Mouse (Mus musculus) kidney, postnatal 10 days (tissue): ENCODE results near the gene Clic4.

Experiments used
- DNase-seq: peaks from one replicate; pipeline ENCODE4 v3.0.0; 2021; ENCODE audit warnings: mixed read lengths

The Clic4 gene

GRCm38 (mm10) chr4:135272640-135273306 is at the start of gene Clic4:
Gene Clic4, minus strand, starts transcription at chr4:135272814.
- DNase-seq, result peak; percentile 100

GRCm38 (mm10) chr4:135317966-135318365 is 45.4 kb upstream of the Clic4 start:
- DNase-seq, result peak; percentile 87

- DNase-seq, result no peak
Measured at GRCm38 (mm10) chr4:135317539-135317938, 44.9 kb upstream of the Clic4 start.

- DNase-seq, result no peak
Measured at GRCm38 (mm10) chr4:135315287-135315686, 42.7 kb upstream of the Clic4 start.

- no peak for DNase-seq
Measured at GRCm38 (mm10) chr4:135314419-135314832, 41.8 kb upstream of the Clic4 start.

GRCm38 (mm10) chr4:135313761-135314241 is 41.2 kb upstream of the Clic4 start:
- no peak for DNase-seq

- DNase-seq, result peak; percentile 64
Measured at GRCm38 (mm10) chr4:135313111-135313691, 40.6 kb upstream of the Clic4 start.

- DNase-seq, result peak; percentile 84
Measured at GRCm38 (mm10) chr4:135312706-135313105, 40.1 kb upstream of the Clic4 start.

GRCm38 (mm10) chr4:135310371-135310770 is 37.8 kb upstream of the Clic4 start:
- DNase-seq, result peak; percentile 51

- DNase-seq, result no peak
Measured at GRCm38 (mm10) chr4:135309726-135310125, 37.1 kb upstream of the Clic4 start.

GRCm38 (mm10) chr4:135309112-135309659 is 36.6 kb upstream of the Clic4 start:
- no peak for DNase-seq

- DNase-seq, result peak; percentile 56
Measured at GRCm38 (mm10) chr4:135306971-135307632, 34.5 kb upstream of the Clic4 start.

- peak; percentile 71 for DNase-seq
Measured at GRCm38 (mm10) chr4:135306533-135306932, 33.9 kb upstream of the Clic4 start.

- DNase-seq, result no peak
Measured at GRCm38 (mm10) chr4:135302261-135302660, 29.6 kb upstream of the Clic4 start.

GRCm38 (mm10) chr4:135301166-135301565 is 28.6 kb upstream of the Clic4 start:
- DNase-seq, result no peak

- no peak for DNase-seq
Measured at GRCm38 (mm10) chr4:135300248-135301041, 27.8 kb upstream of the Clic4 start.

GRCm38 (mm10) chr4:135298680-135299079 is 26.1 kb upstream of the Clic4 start:
- no peak for DNase-seq

- no peak for DNase-seq
Measured at GRCm38 (mm10) chr4:135297931-135298546, 25.4 kb upstream of the Clic4 start.

GRCm38 (mm10) chr4:135297146-135297545 is 24.5 kb upstream of the Clic4 start:
- no peak for DNase-seq

- DNase-seq, result no peak
Measured at GRCm38 (mm10) chr4:135296565-135296964, 24.0 kb upstream of the Clic4 start.

GRCm38 (mm10) chr4:135293813-135294212 is 21.2 kb upstream of the Clic4 start:
- no peak for DNase-seq

GRCm38 (mm10) chr4:135292477-135293089 is 20.0 kb upstream of the Clic4 start:
- DNase-seq, result peak; percentile 63
